Mouse (Mus musculus): Measurements from ENCODE around the gene Arid3a. TPM values are rescaled to one million over a fixed set of nuclear protein-coding genes. Genes with fewer than 3 reads are reported as not detected.
A peak's percentile ranks its signal among the peaks of the same experiment; 100 is the strongest.

Gene Arid3a
- polyA plus RNA-seq, 1 experiment: 15.0 TPM

GRCm38 (mm10) chr10:79907415-79907814, 19.4 kb upstream of the Arid3a start:
- TF ChIP-seq CTCF (IDR thresholded peaks at IDR 0.05; ENCODE audit: extremely low read depth, insufficient read depth, insufficient read length, insufficient replicate concordance): no peak
- TF ChIP-seq POLR2A (IDR thresholded peaks at IDR 0.05; ENCODE audit: low read depth, low read length): no peak
- WGBS: 97% methylated on average over 10 of the region's 10 CpGs
- no peak overlapping the region for H3K4me3 ChIP-seq (ENCODE audit: extremely low read depth, insufficient read depth, insufficient read length)
- peaks cover 5% of the 10 kb centered on the region; the same call in 1 of the 2 replicates for H3K4me1 ChIP-seq (ENCODE audit: control insufficient read depth, insufficient read depth, insufficient read length)
- no peak overlapping the region for H3K27ac ChIP-seq (ENCODE audit: insufficient read depth, low read length)
- peaks cover 17% of the 10 kb centered on the region for H3K36me3 ChIP-seq (ENCODE audit: control insufficient read depth, insufficient read depth, low read length)
- no peaks in the 10 kb centered on the region for H3K27me3 ChIP-seq (ENCODE audit: control insufficient read depth, insufficient read depth, low read length)
- no peak for DNase-seq (ENCODE audit: low read depth in 1 of 2, low spot score in 2 of 2)

DNA sequence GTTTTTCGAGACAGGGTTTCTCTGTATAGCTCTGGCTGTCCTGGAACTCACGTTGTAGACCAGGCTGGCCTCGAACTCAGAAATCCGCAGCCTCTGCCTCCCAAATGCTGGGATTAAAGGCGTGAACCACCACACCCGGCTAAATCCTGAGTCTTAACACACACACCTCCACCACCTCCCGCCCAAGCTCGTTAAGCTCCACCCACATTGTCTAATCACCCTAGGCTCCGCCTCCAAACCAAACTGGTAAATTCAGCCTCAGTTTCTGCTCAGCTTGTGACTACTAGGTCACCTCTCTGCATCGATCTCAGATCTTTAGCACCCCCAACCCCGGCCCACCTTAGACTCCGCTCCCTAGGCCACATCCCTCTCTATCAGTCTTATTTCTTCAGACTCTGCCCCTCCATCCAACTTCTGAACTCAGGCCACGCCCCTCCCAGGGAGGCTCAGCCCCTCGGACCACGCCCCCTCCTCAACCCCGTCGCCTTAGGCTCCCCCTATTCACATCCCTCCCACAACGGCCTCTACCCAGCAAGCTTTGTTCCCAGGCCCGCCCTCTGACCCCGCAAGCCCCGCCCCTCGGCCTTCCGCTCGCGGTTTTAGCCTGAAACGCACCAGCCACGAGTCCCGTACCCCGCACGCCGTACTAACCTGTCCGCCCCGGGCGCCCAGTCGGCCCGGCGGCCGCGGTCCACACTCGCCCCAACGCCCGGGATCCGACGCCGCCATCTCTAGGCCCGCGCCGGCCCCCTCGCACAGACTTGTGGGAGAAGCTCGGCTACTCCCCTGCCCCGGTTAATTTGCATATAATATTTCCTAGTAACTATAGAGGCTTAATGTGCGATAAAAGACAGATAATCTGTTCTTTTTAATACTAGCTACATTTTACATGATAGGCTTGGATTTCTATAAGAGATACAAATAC, 18.4 kb upstream of the Arid3a start, which contains the start of gene Med16:
Gene Med16, minus strand, starts transcription at position 757 of the 925 bp plus-strand sequence.
- under 1% methylated on average over 52 of the region's 52 CpGs for WGBS
- peak; percentile 96 to 97 for DNase-seq (ENCODE audit: low read depth in 1 of 2, low spot score in 2 of 2)
- Histone ChIP-seq H3K4me3 (ENCODE audit: extremely low read depth, insufficient read depth, insufficient read length) (peak within 1 kb of the TSS; percentile 94), H3K27ac (ENCODE audit: insufficient read depth, low read length) (peak within 1 kb of the TSS; percentile 100), H3K36me3 (ENCODE audit: control insufficient read depth, insufficient read depth, low read length) (peaks cover 17% of the 10 kb centered on the region), H3K27me3 (ENCODE audit: control insufficient read depth, insufficient read depth, low read length) (no peaks in the 10 kb centered on the region), H3K4me1 (ENCODE audit: control insufficient read depth, insufficient read depth, insufficient read length) (peaks cover 5% of the 10 kb centered on the region; the same call in 1 of the 2 replicates)
- TF ChIP-seq CTCF (IDR thresholded peaks at IDR 0.05; ENCODE audit: extremely low read depth, insufficient read depth, insufficient read length, insufficient replicate concordance) (no peak), POLR2A (IDR thresholded peaks at IDR 0.05; ENCODE audit: low read depth, low read length) (no peak)

- peaks cover 15% of the 10 kb centered on the region for H3K36me3 ChIP-seq (ENCODE audit: control insufficient read depth, insufficient read depth, low read length)
- TF ChIP-seq POLR2A (IDR thresholded peaks at IDR 0.05; ENCODE audit: low read depth, low read length) (no peak), CTCF (IDR thresholded peaks at IDR 0.05; ENCODE audit: extremely low read depth, insufficient read depth, insufficient read length, insufficient replicate concordance) (no peak)
- WGBS: 26% methylated on average over 14 of the region's 14 CpGs
- no peaks in the 10 kb centered on the region for H3K27me3 ChIP-seq (ENCODE audit: control insufficient read depth, insufficient read depth, low read length)
- H3K4me1 ChIP-seq (ENCODE audit: control insufficient read depth, insufficient read depth, insufficient read length): peaks cover 5% of the 10 kb centered on the region; the same call in 1 of the 2 replicates
- peak overlapping the region; percentile 71 for H3K27ac ChIP-seq (ENCODE audit: insufficient read depth, low read length)
- DNase-seq (ENCODE audit: low read depth in 1 of 2, low spot score in 2 of 2): no peak
- peak overlapping the region; percentile 94; the same call in 1 of the 2 replicates for H3K4me3 ChIP-seq (ENCODE audit: extremely low read depth, insufficient read depth, insufficient read length)
Observed at GRCm38 (mm10) chr10:79909092-79909922, 17.5 kb upstream of the Arid3a start.

DNA sequence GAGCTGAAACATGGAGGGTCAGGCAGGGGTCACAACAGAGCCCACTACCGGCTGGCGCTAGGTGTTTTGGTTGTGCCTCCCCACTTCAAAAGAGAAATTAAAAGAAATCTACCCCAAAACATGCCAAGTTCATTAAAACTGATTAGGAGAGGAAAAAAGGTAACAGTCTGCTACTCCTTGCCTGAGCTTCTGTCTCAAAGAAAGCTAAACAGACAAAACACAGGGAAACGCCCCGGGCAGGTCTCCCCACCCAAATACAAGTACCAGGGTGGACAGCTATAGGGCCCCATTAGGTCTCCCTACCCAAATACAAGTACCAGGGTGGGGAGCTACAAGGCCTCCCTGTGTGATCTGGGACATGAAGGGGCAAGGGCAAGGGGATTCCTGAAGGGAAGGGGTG, 16.3 kb upstream of the Arid3a start, which contains the start of gene Gm26602:
Gene Gm26602, plus strand, starts transcription at position 301 of the 400 bp plus-strand sequence.
- no peak within 1 kb of the TSS for H3K4me3 ChIP-seq (ENCODE audit: extremely low read depth, insufficient read depth, insufficient read length)
- peaks cover 6% of the 10 kb centered on the region; the same call in 1 of the 2 replicates for H3K4me1 ChIP-seq (ENCODE audit: control insufficient read depth, insufficient read depth, insufficient read length)
- DNase-seq (ENCODE audit: low read depth in 1 of 2, low spot score in 2 of 2): no peak
- H3K27me3 ChIP-seq (ENCODE audit: control insufficient read depth, insufficient read depth, low read length): no peaks in the 10 kb centered on the region
- H3K36me3 ChIP-seq (ENCODE audit: control insufficient read depth, insufficient read depth, low read length): peaks cover 9% of the 10 kb centered on the region
- TF ChIP-seq POLR2A (IDR thresholded peaks at IDR 0.05; ENCODE audit: low read depth, low read length): no peak
- TF ChIP-seq CTCF (IDR thresholded peaks at IDR 0.05; ENCODE audit: extremely low read depth, insufficient read depth, insufficient read length, insufficient replicate concordance): no peak
- WGBS: 99% methylated on average over 4 of the region's 4 CpGs
- peak within 1 kb of the TSS; percentile 71; the same call in 1 of the 2 replicates for H3K27ac ChIP-seq (ENCODE audit: insufficient read depth, low read length)

GRCm38 (mm10) chr10:79912412-79912811, 14.4 kb upstream of the Arid3a start:
- Histone ChIP-seq H3K27ac (ENCODE audit: insufficient read depth, low read length) (no peak overlapping the region), H3K27me3 (ENCODE audit: control insufficient read depth, insufficient read depth, low read length) (no peaks in the 10 kb centered on the region), H3K4me1 (ENCODE audit: control insufficient read depth, insufficient read depth, insufficient read length) (peaks cover 14% of the 10 kb centered on the region; the same call in 1 of the 2 replicates), H3K4me3 (ENCODE audit: extremely low read depth, insufficient read depth, insufficient read length) (no peak overlapping the region), H3K36me3 (ENCODE audit: control insufficient read depth, insufficient read depth, low read length) (peaks cover 2% of the 10 kb centered on the region; the same call in 1 of the 2 replicates)
- WGBS: 94% methylated on average over 20 of the region's 20 CpGs
- no peak for TF ChIP-seq CTCF (IDR thresholded peaks at IDR 0.05; ENCODE audit: extremely low read depth, insufficient read depth, insufficient read length, insufficient replicate concordance)
- TF ChIP-seq POLR2A (IDR thresholded peaks at IDR 0.05; ENCODE audit: low read depth, low read length): no peak
- no peak for DNase-seq (ENCODE audit: low read depth in 1 of 2, low spot score in 2 of 2)
